Mouse (Mus musculus) G1E (cell line): ENCODE measurements around the gene Etl4. TPM values are rescaled to one million over a fixed set of nuclear protein-coding genes. Genes with fewer than 3 reads are reported as not detected.

Experiments used
- ATAC-seq: 2 replicates; pipeline ENCODE4 v1.8.0; 2016; ENCODE audit warnings: mild to moderate bottlenecking; ENCODE audit not compliant: insufficient number of reproducible peaks, poor library complexity, low FRiP score, severe bottlenecking; ENCODE audit errors: extremely low read depth
- DNase-seq: peaks from one replicate; pipeline ENCODE4 v3.0.0; 2012; ENCODE audit warnings: low spot score
- H3K27me3 ChIP-seq: 2 replicates; pipeline ENCODE4 v1.6.1; 2012; ENCODE audit warnings: mild to moderate bottlenecking, low read length, inconsistent platforms; ENCODE audit not compliant: insufficient read depth
- H3K36me3 ChIP-seq: replicated peaks from 2 replicates; pipeline ENCODE3; 2012; ENCODE audit warnings: mild to moderate bottlenecking, inconsistent platforms
- H3K4me1 ChIP-seq: 2 replicates; pipeline ENCODE4 v1.6.1; 2012; ENCODE audit warnings: low read depth, low read length, inconsistent platforms, mixed read lengths; ENCODE audit not compliant: insufficient read depth
- H3K4me3 ChIP-seq: 2 replicates; pipeline ENCODE4 v1.5.1; 2012; ENCODE audit warnings: low read depth, mild to moderate bottlenecking, inconsistent platforms, low read length, moderate library complexity, mixed read lengths
- H3K9me3 ChIP-seq: replicated peaks from 2 replicates; pipeline ENCODE4 v1.6.1; 2012; ENCODE audit warnings: inconsistent platforms
- CTCF ChIP-seq: IDR thresholded peaks from 2 replicates; pipeline ENCODE4 v1.5.1; 2012; ENCODE audit warnings: low read depth, low read length, inconsistent platforms, mixed read lengths
- GATA1 ChIP-seq: IDR thresholded peaks from 2 replicates; pipeline ENCODE4 v1.6.1; 2012; ENCODE audit warnings: borderline replicate concordance, low read length, inconsistent platforms, mixed read lengths
- GATA2 ChIP-seq: IDR thresholded peaks from 2 replicates; pipeline ENCODE4 v1.6.1; 2012; ENCODE audit warnings: low read depth, low read length, inconsistent platforms, borderline replicate concordance
- POLR2AphosphoS5 ChIP-seq: IDR thresholded peaks from 2 replicates; pipeline ENCODE4 v1.6.1; 2012; ENCODE audit warnings: low read depth, low read length, inconsistent platforms; ENCODE audit not compliant: insufficient replicate concordance
- TAL1 ChIP-seq: conservative IDR thresholded peaks from 2 replicates; pipeline ENCODE4 v1.6.1; 2012; ENCODE audit warnings: low read depth, low read length, inconsistent platforms, mixed read lengths
- polyA plus RNA-seq: library from polyadenylated mRNA; stranded (reverse); fragments of >175 nt; gene quantifications from 2 replicates; pipeline ENCODE4 v1.2.3, GENCODE M21; 2012
- total RNA-seq, 2 experiments: library from RNA; stranded (forward) in 1 of 2; stranded (reverse) in 1 of 2; fragments of 200-1000 nt in 1 of 2; fragments of >200 nt in 1 of 2; fragmentation: Nextera tagmentation in 1 of 2; gene quantifications; 2 replicates each; pipeline ENCODE4 v1.2.3; 2014 to 2017

Etl4 gene
- total and polyA plus RNA-seq, 3 experiments: 0.44 TPM; not detected in 2

DNA sequence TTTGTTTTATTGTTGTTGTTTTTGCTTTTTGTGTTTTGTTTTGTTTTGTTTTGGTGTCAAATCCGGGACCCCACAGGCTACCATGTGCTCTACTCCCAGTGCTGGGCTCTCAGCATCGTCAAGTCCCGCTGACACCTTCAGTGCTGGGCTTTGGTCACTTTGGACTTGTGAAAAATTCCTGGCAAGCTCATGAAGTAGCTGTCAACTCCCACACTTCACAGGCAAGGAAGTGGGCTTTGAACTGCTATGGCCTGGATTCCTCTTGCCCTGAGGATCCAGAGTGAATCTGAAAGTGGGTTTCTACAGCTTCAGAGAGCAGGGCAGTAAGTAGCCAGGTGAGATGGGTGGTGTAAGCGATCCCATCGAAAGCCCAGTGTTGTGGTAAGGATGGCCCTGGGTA is 649.5 kb downstream of the Etl4 start:
- H3K36me3 ChIP-seq: no peaks in the 10 kb centered on the region
- DNase-seq (no peak), ATAC-seq (no peak)
- H3K27me3 ChIP-seq: no peaks in the 10 kb centered on the region; the same call in 1 of the 2 replicates
- H3K4me1 ChIP-seq: no peaks in the 10 kb centered on the region
- H3K9me3 ChIP-seq: no peaks in the 10 kb centered on the region
- no peak overlapping the region for H3K4me3 ChIP-seq
- TF ChIP-seq POLR2AphosphoS5 (no peak), TAL1 (no peak), GATA1 (no peak), CTCF (no peak), GATA2 (no peak)

DNA sequence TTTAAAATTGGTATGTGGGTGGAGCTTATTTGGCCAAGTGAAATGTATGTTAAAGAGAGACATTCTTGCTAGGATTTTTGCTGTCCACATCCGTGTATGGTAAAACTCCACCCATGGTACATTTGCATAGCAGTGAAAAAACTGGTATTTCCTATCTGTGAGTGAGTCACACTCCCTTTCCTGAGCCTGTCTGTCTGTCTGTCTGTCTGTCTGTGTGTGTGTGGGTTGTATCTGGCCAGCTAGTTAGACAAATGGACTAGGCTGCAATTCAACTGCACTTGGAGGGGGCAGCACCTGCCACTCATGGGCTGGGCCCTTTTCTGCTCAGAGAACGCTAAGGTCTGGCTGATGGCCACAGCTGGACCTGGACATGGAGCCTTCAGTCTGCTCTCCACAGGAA is 650.1 kb downstream of the Etl4 start:
- no peaks in the 10 kb centered on the region for H3K4me1 ChIP-seq
- TF ChIP-seq GATA1 (no peak), TAL1 (no peak), POLR2AphosphoS5 (no peak), CTCF (no peak), GATA2 (no peak)
- H3K36me3 ChIP-seq: no peaks in the 10 kb centered on the region
- DNase-seq (no peak), ATAC-seq (no peak)
- no peaks in the 10 kb centered on the region for H3K9me3 ChIP-seq
- no peaks in the 10 kb centered on the region; the same call in 1 of the 2 replicates for H3K27me3 ChIP-seq
- no peak overlapping the region for H3K4me3 ChIP-seq

DNA sequence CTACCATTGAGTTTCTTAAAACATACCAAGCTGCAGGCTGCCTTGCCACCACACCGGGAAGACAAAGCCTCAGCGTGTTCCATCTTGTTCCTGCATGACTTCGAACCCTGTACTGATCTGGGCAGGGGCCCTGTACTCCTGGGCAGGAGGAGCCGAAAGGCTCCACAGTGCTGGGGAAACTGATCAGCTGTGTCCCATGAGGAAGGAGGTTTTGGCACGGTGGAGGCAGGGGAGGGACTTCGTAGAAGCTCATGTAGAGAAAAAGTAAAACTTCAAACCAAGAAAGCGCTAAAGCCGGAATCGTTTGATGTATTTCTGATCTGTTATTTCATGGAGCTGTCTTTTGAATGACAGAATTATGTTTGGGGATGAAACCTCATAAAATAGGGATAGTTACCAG is 651.0 kb downstream of the Etl4 start:
- DNase-seq: no peak
- Histone ChIP-seq H3K36me3 (no peaks in the 10 kb centered on the region), H3K27me3 (no peaks in the 10 kb centered on the region; the same call in 1 of the 2 replicates), H3K4me1 (no peaks in the 10 kb centered on the region), H3K9me3 (no peaks in the 10 kb centered on the region), H3K4me3 (no peak overlapping the region)
- ATAC-seq: no peak
- TF ChIP-seq GATA2 (no peak), POLR2AphosphoS5 (no peak), TAL1 (no peak), GATA1 (no peak), CTCF (no peak)

DNA sequence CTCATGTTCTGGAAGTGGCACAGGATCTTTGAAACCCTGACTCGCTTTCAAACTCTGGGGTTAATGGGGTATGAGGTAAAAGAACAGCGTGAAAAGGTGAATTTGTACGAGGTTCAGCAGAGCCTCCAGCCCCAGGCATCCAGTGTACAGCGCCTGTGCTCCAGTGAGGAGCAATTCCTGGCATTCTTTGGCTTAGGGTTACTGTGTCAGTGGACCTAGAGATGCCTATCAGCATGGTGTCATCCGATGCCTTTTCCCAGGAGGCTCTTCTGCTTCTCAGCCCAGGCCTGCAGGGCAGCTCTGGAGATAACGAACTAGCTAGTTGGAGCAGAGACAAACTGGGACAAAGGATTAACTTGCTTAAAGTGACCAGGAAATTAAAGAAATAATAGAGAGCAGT is 653.5 kb downstream of the Etl4 start:
- H3K36me3 ChIP-seq: no peaks in the 10 kb centered on the region
- TF ChIP-seq CTCF (no peak), POLR2AphosphoS5 (no peak), GATA2 (no peak), TAL1 (no peak), GATA1 (no peak)
- H3K27me3 ChIP-seq: no peaks in the 10 kb centered on the region; the same call in 1 of the 2 replicates
- no peaks in the 10 kb centered on the region for H3K4me1 ChIP-seq
- H3K9me3 ChIP-seq: no peaks in the 10 kb centered on the region
- ATAC-seq (no peak), DNase-seq (no peak)
- no peak overlapping the region for H3K4me3 ChIP-seq

GRCm38 (mm10) chr2:20568456-20568855 is 658.9 kb downstream of the Etl4 start:
- Histone ChIP-seq H3K4me3 (no peak overlapping the region), H3K36me3 (no peaks in the 10 kb centered on the region), H3K27me3 (no peaks in the 10 kb centered on the region), H3K4me1 (no peaks in the 10 kb centered on the region), H3K9me3 (no peaks in the 10 kb centered on the region)
- TF ChIP-seq GATA1: no peak
- no peak for TF ChIP-seq TAL1
- no peak for TF ChIP-seq GATA2
- TF ChIP-seq POLR2AphosphoS5: no peak
- no peak for TF ChIP-seq CTCF
- no peak for ATAC-seq
- DNase-seq: no peak

- H3K4me3 ChIP-seq: no peak overlapping the region
- ATAC-seq (no peak), DNase-seq (no peak)
- no peaks in the 10 kb centered on the region for H3K27me3 ChIP-seq
- no peaks in the 10 kb centered on the region for H3K36me3 ChIP-seq
- TF ChIP-seq TAL1 (no peak), POLR2AphosphoS5 (no peak), GATA1 (no peak), CTCF (no peak), GATA2 (no peak)
- no peaks in the 10 kb centered on the region for H3K9me3 ChIP-seq
- no peaks in the 10 kb centered on the region for H3K4me1 ChIP-seq
Measured at GRCm38 (mm10) chr2:20571940-20572339, 662.4 kb downstream of the Etl4 start.

GRCm38 (mm10) chr2:20580331-20580730 is 670.8 kb downstream of the Etl4 start:
- Histone ChIP-seq H3K4me1 (no peaks in the 10 kb centered on the region), H3K36me3 (no peaks in the 10 kb centered on the region), H3K27me3 (no peaks in the 10 kb centered on the region), H3K4me3 (no peak overlapping the region), H3K9me3 (no peaks in the 10 kb centered on the region)
- TF ChIP-seq GATA1: no peak
- no peak for TF ChIP-seq CTCF
- no peak for TF ChIP-seq GATA2
- TF ChIP-seq POLR2AphosphoS5: no peak
- no peak for TF ChIP-seq TAL1
- DNase-seq: no peak
- no peak for ATAC-seq
